8 mouse cellular contexts compared by ENCODE assay signal in the genomic region with DNA sequence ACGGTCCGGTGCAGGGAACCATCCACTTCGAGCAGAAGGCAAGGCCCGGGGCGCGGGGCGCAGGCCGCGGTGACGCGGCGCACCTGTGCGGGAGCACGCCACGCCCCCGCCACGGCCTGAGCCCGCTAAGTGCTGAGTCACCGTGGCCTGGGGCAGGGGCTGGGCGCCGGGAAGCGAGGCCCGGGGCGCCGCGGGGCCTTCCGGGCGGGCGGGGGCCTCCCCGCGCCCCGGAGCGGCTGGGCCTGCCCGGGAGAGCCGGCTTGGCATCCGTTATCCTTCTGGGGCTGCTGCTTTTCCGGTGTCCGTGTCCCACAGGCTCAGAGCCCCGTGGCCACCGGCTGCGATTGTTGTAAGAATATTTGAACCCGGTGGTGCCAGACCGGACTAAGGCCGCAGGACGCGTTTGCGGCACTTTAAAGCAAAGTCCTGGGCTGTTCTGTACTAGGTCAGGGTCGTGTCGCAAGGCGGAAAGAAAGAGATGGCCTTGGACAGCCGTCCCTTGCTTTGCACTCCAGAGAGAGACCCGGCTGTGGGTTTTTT. TPM values are rescaled to one million over a fixed set of nuclear protein-coding genes. Genes with fewer than 3 reads are reported as not detected.
DNase-seq lines count a peak whose midpoint lies in the region; ATAC-seq and TF ChIP-seq lines count a peak whose summit lies in the region.

No protein-coding gene starts in this region.

- TF ChIP-seq EP300 in liver, postnatal 0 days (IDR thresholded peaks at IDR 0.05; ENCODE audit: low read depth), result no peak

- peak overlapping the region; percentile 96 for H3K9ac ChIP-seq in lung, embryonic 14.5 days
- H3K9ac ChIP-seq in hindbrain, embryonic 15.5 days, result peak overlapping the region; percentile 90
- H3K9ac ChIP-seq in liver, postnatal 0 days (replicated peaks), result peak overlapping the region; percentile 84

- H3K36me3 ChIP-seq in lung, embryonic 14.5 days (ENCODE audit: insufficient read depth), result peaks cover 28% of the 10 kb centered on the region
- H3K36me3 ChIP-seq in forebrain, embryonic 10.5 days (replicated peaks), result peaks cover 37% of the 10 kb centered on the region
- H3K36me3 ChIP-seq in hindbrain, embryonic 15.5 days, result peaks cover 21% of the 10 kb centered on the region
- peaks cover 27% of the 10 kb centered on the region for H3K36me3 ChIP-seq in liver, postnatal 0 days (replicated peaks; ENCODE audit: insufficient read depth, low read length)

- no peaks in the 10 kb centered on the region for H3K27me3 ChIP-seq in lung, embryonic 14.5 days (ENCODE audit: insufficient read depth, low read length)
- no peaks in the 10 kb centered on the region for H3K27me3 ChIP-seq in forebrain, embryonic 10.5 days (ENCODE audit: poor library complexity, severe bottlenecking)
- H3K27me3 ChIP-seq in hindbrain, embryonic 15.5 days, result no peaks in the 10 kb centered on the region
- no peaks in the 10 kb centered on the region for H3K27me3 ChIP-seq in liver, postnatal 0 days (ENCODE audit: insufficient read depth, low read length)

- H3K27ac ChIP-seq in lung, embryonic 14.5 days (ENCODE audit: low read depth), result peak overlapping the region; percentile 94
- H3K27ac ChIP-seq in forebrain, embryonic 10.5 days, result peak overlapping the region; percentile 97
- H3K27ac ChIP-seq in hindbrain, embryonic 15.5 days (replicated peaks), result peak overlapping the region; percentile 95
- peak overlapping the region; percentile 97 for H3K27ac ChIP-seq in liver, postnatal 0 days (ENCODE audit: low read depth)

- H3K4me1 ChIP-seq in lung, embryonic 14.5 days (ENCODE audit: insufficient read depth), result peaks cover 6% of the 10 kb centered on the region
- peaks cover 43% of the 10 kb centered on the region for H3K4me1 ChIP-seq in forebrain, embryonic 10.5 days
- peaks cover 31% of the 10 kb centered on the region for H3K4me1 ChIP-seq in hindbrain, embryonic 15.5 days (replicated peaks)
- peaks cover 25% of the 10 kb centered on the region for H3K4me1 ChIP-seq in liver, postnatal 0 days (ENCODE audit: insufficient read depth)

- TF ChIP-seq CTCF in lung, embryonic 14.5 days (IDR thresholded peaks at IDR 0.05; ENCODE audit: low read depth), result no peak
- no peak for TF ChIP-seq CTCF in liver, postnatal 0 days (IDR thresholded peaks at IDR 0.05; ENCODE audit: low read depth)

- H3K4me2 ChIP-seq in lung, embryonic 14.5 days, result peak overlapping the region; percentile 91
- peak overlapping the region; percentile 88 for H3K4me2 ChIP-seq in hindbrain, embryonic 15.5 days
- peak overlapping the region; percentile 89 for H3K4me2 ChIP-seq in liver, postnatal 0 days (ENCODE audit: low read depth, low read length)

- no peaks in the 10 kb centered on the region for H3K9me3 ChIP-seq in lung, embryonic 14.5 days (ENCODE audit: low read depth, low read length)
- H3K9me3 ChIP-seq in forebrain, embryonic 10.5 days, result no peaks in the 10 kb centered on the region
- H3K9me3 ChIP-seq in hindbrain, embryonic 15.5 days, result no peaks in the 10 kb centered on the region
- H3K9me3 ChIP-seq in liver, postnatal 0 days (ENCODE audit: low read length), result no peaks in the 10 kb centered on the region

- H3K4me3 ChIP-seq in lung, embryonic 14.5 days (ENCODE audit: low read depth, low read length), result peak overlapping the region; percentile 95
- H3K4me3 ChIP-seq in forebrain, embryonic 10.5 days, result peak overlapping the region; percentile 97
- H3K4me3 ChIP-seq in hindbrain, embryonic 15.5 days, result peak overlapping the region; percentile 92
- peak overlapping the region; percentile 79 for H3K4me3 ChIP-seq in liver, postnatal 0 days (ENCODE audit: low read depth, low read length)

- under 1% methylated on average over 45 of the region's 52 CpGs for WGBS in lung, embryonic 14.5 days
- WGBS in forebrain, embryonic 10.5 days, result under 1% methylated on average over 42 of the region's 52 CpGs
- WGBS in hindbrain, embryonic 15.5 days, result under 1% methylated on average over 38 of the region's 52 CpGs
- WGBS in liver, postnatal 0 days (ENCODE audit: insufficient replicate concordance), result 5% methylated on average over 38 of the region's 52 CpGs

- DNase-seq in lung, embryonic 14.5 days, result peak; percentile 53
- no peak for DNase-seq in lung, postnatal 4 days
- DNase-seq in adrenal gland, adult 2 months, result peak; percentile 86
- no peak for DNase-seq in forebrain, embryonic 10.5 days (ENCODE audit: extremely low spot score, low spot score)
- DNase-seq in liver, postnatal 0 days, result no peak
- peak; percentile 59 for DNase-seq in ovary, postnatal 36 days (ENCODE audit: low spot score)
- no peak for DNase-seq in cerebellum, adult 8-10 months

- ATAC-seq in lung, embryonic 14.5 days (ENCODE audit: insufficient read depth), result peak; percentile 79
- peak; percentile 80 for ATAC-seq in hindbrain, embryonic 15.5 days (ENCODE audit: low FRiP score, low read depth)
- peak; percentile 79 for ATAC-seq in liver, postnatal 0 days

RNA-seq across cellular contexts. Expression of gene Sod1, which starts 0.4 kb away (rescaled TPM):
- polyA plus RNA-seq in lung, embryonic 14.5 days (2014; fragmentation: Nextera tagmentation; extraction: Ambion mirVana), result 1,316 and 1,360 TPM in 2 replicates
- 1,000 to 10,000 TPM; 1,281 to 1,419 TPM for total RNA-seq in adrenal gland, adult 2 months (2021)
- 539 and 713 TPM in 2 replicates for polyA plus RNA-seq in adrenal gland, adult 2 months (2012; rRNA removed)
- 1,253 and 1,286 TPM in 2 replicates for polyA plus RNA-seq in forebrain, embryonic 10.5 days (2016; fragmentation: Nextera tagmentation; extraction: Ambion mirVana)
- 957 and 969 TPM in 2 replicates for polyA plus RNA-seq in hindbrain, embryonic 15.5 days (2015; fragmentation: Nextera tagmentation; extraction: Ambion mirVana)
- polyA plus RNA-seq in liver, postnatal 0 days (2015; fragmentation: Nextera tagmentation; extraction: Ambion mirVana), result 1,398 and 1,474 TPM in 2 replicates

Comparison
In these comparisons a context has a peak if more than half of its experiments do, and no peak if none do; other contexts are left out.
1. DNase-seq: peak in lung, embryonic 14.5 days (single experiment), adrenal gland, adult 2 months (single experiment) and ovary, postnatal 36 days (single experiment); none in lung, postnatal 4 days (0 of 2), forebrain, embryonic 10.5 days (single experiment), liver, postnatal 0 days (single experiment) and cerebellum, adult 8-10 months (single experiment).
2. Peak in every context shown above with its lines, with median percentiles within 50 percentile points of each other: ATAC-seq, H3K27ac ChIP-seq, H3K4me2 ChIP-seq, H3K4me3 ChIP-seq and H3K9ac ChIP-seq.